Mouse (Mus musculus) inflammation-experienced regulatory T-cells (primary cell): Measurements from ENCODE around the gene Lrrtm4. TPM values are rescaled to one million over a fixed set of nuclear protein-coding genes. Genes with fewer than 3 reads are reported as not detected.

Source experiments
- polyA plus RNA-seq, 2 experiments: library from polyadenylated mRNA; unstranded; fragments of 100-300 nt; shearing (Covaris generic); gene quantifications; one replicate each; pipeline ENCODE4 v1.2.1; 2017

The Lrrtm4 gene
- under 1 TPM; 0.37 to 0.47 TPM for polyA plus RNA-seq

DNA sequence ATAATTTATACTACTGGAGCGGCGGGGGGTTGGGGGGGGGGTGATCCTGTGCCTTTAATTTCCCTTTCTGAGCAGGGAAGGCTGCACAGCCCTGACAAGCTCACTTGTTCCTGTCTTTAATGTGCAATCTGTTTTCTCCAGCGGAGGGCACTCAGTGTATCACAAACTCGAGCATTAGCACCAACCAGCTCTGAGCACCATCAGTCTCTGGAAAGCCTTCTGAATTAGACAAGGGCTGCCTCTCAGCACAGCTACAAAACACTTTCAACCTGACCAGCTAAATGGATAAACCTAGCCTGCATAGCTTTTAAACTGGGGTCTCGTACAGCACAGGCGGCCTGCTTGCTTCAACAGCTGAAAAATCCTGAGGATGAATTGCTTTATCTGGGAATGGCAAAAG is at the start of gene Lrrtm4:
Gene Lrrtm4, plus strand, starts transcription at position 113 of the 400 bp plus-strand sequence.

Other genes starting within 250 kb of the Lrrtm4 start
- not detected for gene Gm20594, start 201.0 kb upstream of the Lrrtm4 start, polyA plus RNA-seq